Mouse (Mus musculus) cerebellum, postnatal 10 days (tissue): ENCODE results near the gene Hhip.
"Not testable (repeated sequence)": the region's sequence is repeated elsewhere in the genome, so short reads cannot be mapped to it uniquely, and the experiment has no call there.

Experiments used
- DNase-seq, 2 experiments: peaks; one replicate each; pipeline ENCODE4 v3.0.0; 2021; ENCODE audit warnings: mixed read lengths in 2 of 2

Hhip gene

GRCm38 (mm10) chr8:79992121-79992848 lies 65.5 kb downstream of the Hhip start:
- no peak for DNase-seq

DNA sequence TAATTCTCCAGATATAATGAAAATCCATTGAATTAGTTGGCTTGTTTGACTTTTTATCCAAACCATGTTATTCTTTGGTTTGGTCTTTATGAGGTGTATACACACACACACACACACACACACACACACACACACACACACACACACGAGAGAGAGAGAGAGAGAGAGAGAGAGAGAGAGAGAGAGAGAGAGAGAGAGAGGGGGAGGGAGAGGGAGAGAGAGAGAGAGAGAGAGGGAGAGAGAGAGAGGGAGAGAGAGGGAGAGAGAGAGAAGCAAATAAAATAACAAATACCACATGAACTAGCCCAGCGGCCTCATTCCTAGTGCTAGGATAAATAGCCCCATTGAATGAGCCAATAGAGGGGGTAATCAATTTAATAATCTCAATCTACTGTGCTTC lies 66.4 kb downstream of the Hhip start:
- not testable (repeated sequence) for DNase-seq

DNA sequence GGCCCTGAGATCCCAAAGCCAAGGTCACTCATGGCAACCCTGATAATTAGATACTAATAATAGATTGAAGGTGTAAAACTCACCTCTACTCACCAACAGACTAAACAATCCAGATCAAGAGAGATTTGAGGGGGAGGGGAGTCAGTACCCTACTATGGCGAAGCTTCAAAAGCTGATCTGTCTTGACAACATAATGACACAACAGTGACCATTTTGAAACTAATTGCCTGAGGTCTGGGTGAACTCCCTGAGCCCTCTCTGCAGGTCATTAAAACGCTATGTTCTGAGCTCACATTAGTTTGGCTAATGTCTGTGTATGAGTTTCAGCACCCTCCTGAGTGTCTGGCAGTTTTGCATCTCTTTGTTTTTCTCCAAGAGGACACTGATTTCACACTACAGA lies 72.9 kb downstream of the Hhip start:
- no peak for DNase-seq

GRCm38 (mm10) chr8:79982144-79982543 lies 75.7 kb downstream of the Hhip start:
- DNase-seq, result no peak

DNA sequence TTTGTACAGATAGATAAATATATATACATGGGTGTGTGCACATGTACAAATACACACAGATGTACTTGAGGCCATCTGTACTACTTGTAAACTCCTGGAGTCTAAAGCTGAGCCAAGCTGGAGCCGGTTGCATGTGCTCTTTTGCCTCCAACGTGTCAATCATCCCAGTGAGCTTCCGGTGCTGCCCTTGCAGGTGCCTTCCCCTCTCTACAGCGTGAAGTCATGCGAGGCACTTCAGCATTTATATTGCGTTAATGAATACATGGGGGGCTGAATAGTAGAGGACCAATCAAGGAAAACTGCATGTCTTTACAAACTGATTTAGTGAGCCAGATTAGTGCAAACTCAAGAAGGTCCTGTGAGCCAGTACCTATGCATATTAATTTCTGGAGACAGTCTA lies 91.6 kb downstream of the Hhip start:
- peak; percentile 6 to 13 for DNase-seq

GRCm38 (mm10) chr8:79952857-79953256 lies 104.9 kb downstream of the Hhip start:
- peak; percentile 20 to 24 for DNase-seq

GRCm38 (mm10) chr8:79950376-79950775 lies 107.4 kb downstream of the Hhip start:
- DNase-seq, result no peak

- no peak for DNase-seq
Measured at GRCm38 (mm10) chr8:79945501-79946076, 112.2 kb downstream of the Hhip start.

DNA sequence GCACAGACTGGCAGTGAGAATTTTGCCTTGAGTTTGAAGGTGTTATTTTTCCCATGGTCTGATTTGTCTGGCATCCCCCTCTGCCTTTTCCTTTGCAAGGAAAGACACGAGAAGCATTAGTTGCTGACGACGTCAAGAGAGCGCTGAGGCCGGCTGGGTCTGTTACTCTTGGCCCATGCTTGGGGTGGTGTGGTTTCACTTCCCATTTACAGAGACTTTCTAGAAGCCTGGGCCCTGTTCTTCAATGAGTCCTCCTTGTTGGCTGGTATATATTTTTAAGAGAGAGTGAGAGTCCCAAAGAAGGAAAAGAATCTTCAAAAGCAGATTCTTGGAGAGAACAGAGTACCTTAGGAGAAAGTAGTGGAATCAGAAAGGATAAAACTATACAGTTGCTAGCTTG lies 116.7 kb downstream of the Hhip start:
- DNase-seq, result no peak

- DNase-seq, result no peak
Measured at GRCm38 (mm10) chr8:79936856-79937445, 120.9 kb downstream of the Hhip start.

DNA sequence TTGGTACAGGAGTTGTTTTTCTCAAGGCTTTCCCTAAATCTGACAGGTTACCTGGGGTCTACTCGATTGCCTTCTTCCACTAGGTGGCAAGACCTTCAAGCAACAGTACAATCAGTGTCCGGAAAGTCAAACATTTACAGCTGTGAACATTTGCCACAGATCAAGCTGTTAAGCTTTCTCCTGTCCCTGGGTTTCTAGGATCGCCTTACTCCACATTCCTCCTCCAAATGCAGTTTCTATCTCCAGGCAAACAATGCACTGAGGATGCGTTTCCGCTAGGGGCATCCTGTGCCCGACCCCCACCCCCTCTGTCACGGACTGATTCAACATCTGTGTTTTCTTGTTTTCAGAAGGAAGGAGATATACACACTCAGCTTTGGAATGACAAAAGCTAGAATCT lies 122.0 kb downstream of the Hhip start:
- DNase-seq, result no peak

- DNase-seq, result no peak
Measured at GRCm38 (mm10) chr8:79929202-79929601, 128.6 kb downstream of the Hhip start.

- no peak for DNase-seq
Measured at GRCm38 (mm10) chr8:79917211-79917610, 140.6 kb downstream of the Hhip start.
